Mouse (Mus musculus) MEL (cell line): ENCODE results near the gene Bbs9.

Source experiments
- CTCF ChIP-seq, 3 experiments: IDR thresholded peaks in 2 of 3; conservative IDR thresholded peaks in 1 of 3; 2 replicates each; pipeline ENCODE4 v1.5.1; 2011 to 2012; ENCODE audit warnings: low read length in 3 of 3, low read depth in 2 of 3, mild to moderate bottlenecking in 2 of 3, improper control_type of control experiment in 1 of 3, inconsistent platforms in 1 of 3, mixed read lengths in 1 of 3, moderate library complexity in 1 of 3; ENCODE audit not compliant: control insufficient read depth in 1 of 3, insufficient read depth in 1 of 3, poor library complexity in 1 of 3, severe bottlenecking in 1 of 3
- ELF1 ChIP-seq: IDR thresholded peaks from 2 replicates; pipeline ENCODE4 v1.6.1; 2014; ENCODE audit warnings: low read depth, mild to moderate bottlenecking, inconsistent platforms, low read length, improper control_type of control experiment, moderate library complexity
- GATA1 ChIP-seq: IDR thresholded peaks from 2 replicates; pipeline ENCODE4 v1.6.1; 2011; ENCODE audit warnings: low read depth, low read length, improper control_type of control experiment
- MYB ChIP-seq: IDR thresholded peaks from 2 replicates; pipeline ENCODE4 v1.6.1; 2011; ENCODE audit warnings: mild to moderate bottlenecking, low read depth, low read length, improper control_type of control experiment

DNA sequence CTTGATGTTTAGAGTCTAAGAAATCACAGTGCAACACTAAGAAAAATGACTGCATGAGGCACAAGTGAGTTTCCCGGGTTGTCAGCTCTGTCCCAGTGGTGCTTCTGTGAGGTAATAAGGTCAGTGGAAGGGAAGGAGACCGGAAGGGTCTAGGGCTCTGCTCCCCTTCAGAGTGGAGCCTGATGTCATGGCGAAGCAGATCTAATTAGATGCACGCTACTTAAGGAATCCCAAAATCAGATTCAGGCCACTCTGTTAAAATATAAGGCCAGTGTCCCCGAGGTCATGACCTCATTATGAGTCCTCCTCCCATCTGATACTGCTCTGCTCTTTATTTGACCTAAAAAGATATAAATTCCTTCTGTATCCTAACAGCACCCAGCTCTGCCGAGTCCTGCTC lies 361.5 kb downstream of the Bbs9 start:
- TF ChIP-seq CTCF (IDR thresholded peaks at IDR 0.05 in 2 of 3, conservative IDR thresholded peaks at IDR 0.05 in 1 of 3; ENCODE audit: control insufficient read depth in 1 of 3, insufficient read depth in 1 of 3, low read depth in 2 of 3, low read length in 3 of 3, poor library complexity in 1 of 3, severe bottlenecking in 1 of 3) (no peak), MYB (no peak), GATA1 (no peak), ELF1 (no peak)
